Mouse (Mus musculus): ENCODE data around the gene Phlda2.

Gene Phlda2

GRCm38 (mm10) chr7:143464811-143465560, 38.0 kb downstream of the Phlda2 start:
- DNase-seq (ENCODE audit: extremely low spot score, low read depth, low spot score) = no peak

DNA sequence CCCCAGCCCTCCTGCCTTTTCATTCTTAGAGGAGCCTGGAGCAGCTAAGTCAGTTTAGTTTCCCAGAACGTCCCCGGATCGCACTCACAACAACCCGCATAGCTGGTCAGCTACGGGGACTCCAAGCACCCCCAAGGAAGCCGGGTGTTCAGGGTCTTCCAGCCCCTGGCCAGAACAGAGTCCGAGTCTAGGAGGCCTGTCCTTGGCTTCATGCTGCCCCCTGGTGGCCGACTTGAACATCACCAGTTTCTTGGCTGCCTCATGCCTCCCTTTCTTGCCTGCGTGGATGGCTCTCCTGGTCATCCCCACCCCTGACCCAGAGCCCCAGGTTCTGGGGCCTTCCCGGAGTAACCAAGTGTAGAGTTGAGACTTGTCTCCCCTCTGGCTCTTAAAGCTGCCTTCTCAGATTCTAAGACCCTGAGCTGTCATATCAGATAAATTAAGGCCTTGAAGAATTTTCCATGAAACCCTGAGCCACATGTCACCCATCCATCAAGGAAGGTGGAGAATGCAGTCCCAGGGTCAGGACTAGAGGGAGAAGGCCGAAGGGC, 39.0 kb downstream of the Phlda2 start:
- DNase-seq (ENCODE audit: extremely low spot score, low read depth, low spot score) = no peak

DNA sequence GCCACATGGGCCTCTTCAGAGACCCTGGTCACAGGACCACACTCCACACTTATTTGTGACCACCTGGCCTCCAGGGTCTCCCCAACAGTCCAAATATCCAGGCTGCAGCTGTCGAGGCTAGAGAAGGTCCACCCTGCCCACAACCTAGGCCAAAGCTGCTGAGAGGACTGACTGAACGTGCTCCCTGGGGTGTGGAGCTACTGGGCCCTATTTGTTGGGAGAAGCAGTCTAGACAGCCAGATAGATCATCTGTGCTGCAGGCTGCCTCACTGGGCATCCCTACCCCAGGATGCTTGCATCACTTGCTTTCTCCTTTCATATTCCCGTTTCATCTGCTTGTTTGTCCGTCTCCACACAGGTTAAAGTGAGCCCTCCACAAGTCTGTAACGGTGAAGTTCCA, 40.4 kb downstream of the Phlda2 start:
- no peak for DNase-seq (ENCODE audit: extremely low spot score, low read depth, low spot score)

DNA sequence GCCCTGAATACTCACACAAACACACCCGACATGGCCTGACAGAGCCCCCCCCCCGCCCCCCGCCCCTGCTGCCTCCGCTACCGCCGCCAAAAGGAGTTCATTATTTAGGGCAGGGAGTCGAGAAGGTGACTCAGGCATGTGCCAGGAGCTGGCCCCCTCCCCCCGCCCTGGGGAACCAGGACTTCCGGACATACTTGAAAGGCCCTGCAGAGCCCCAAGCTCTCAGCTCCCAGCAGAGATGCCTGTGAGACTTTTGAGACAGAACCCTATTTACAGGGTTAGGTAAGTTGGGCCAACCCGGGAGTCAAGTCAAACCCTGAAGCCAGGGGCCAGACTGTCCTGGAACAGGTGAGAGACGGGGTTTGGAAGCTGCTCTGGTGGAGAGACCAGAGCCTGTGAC, 41.0 kb downstream of the Phlda2 start:
- no peak for DNase-seq (ENCODE audit: extremely low spot score, low read depth, low spot score)

DNA sequence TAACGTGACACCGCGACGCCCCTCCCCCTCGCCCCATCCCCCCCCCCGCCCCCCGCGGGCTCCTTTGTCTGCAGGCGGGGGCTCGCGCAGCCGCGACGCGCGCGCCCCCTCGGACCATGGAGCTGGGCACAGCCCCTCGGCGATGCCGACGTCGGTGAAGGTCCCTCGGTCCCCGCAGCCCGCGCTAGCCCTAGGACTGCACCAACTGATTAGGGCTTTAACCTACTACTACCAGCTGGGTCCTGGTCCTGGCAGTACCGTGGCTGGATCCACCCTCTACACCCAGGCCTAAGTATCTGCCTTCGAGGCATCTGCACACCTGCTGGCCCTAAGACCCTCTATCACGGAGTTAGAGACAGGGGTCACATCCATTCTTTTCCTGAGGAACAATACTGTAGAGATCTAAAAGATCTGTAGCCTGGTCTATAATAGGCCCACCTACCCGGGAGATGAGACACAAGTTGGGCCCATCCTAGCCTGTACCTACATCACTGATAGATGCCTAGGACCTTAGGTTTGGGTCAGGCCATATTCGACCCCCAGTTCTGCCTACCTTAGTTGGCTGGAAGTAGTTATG, 41.6 kb downstream of the Phlda2 start:
- no peak for DNase-seq (ENCODE audit: extremely low spot score, low read depth, low spot score)

DNA sequence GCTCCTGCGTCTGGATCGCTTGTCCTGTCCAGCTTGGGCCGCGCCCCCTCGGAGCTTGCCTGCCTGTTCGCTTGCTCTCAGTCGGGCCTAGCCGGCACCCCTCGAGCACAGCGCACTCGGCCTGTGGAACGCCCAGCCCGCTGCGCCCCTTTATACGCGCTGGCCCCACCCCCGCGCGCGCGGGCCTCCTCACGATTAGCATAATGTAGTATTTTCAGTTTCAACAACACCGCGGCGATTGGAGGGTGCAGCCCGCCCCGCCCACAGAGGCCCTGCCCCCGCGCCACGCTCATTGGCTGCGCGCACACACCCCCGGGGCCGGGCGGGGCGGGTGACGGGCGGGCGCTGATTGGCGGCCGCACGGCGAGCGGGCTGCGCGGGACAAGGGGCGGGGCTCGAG, 42.1 kb downstream of the Phlda2 start, which contains the start of gene Cdkn1c:
Gene Cdkn1c, minus strand, starts transcription at position 177 of the 400 bp plus-strand sequence.
- DNase-seq (ENCODE audit: extremely low spot score, low read depth, low spot score) = no peak

DNA sequence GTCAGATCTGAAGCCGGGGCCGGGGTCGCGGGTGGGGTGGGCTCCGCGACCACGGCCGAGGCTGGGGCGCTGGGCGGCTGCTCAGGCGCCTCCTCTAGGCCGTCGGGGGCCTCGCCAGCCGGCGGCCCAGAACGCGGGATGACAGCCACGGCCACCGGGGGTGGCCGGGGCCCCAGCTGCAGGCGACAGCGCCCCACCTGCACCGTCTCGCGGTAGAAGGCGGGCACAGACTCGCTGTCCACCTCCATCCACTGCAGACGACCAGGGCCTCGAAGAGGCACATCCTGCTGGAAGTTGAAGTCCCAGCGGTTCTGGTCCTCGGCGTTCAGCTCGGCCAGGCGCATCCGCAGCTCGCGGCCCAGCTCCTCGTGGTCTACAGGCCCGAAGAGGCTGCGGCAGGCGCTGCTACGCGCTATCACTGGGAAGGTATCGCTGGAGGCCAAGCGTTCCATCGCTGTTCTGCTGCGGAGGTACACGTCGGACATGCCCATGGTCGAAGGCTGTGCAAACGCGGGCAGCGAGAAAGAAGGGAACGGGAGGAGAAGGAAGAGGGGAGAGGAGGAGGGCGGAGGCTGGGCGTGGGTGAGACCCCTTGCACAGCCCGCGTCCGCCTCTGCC, 42.6 kb downstream of the Phlda2 start:
- no peak for DNase-seq (ENCODE audit: extremely low spot score, low read depth, low spot score)

- no peak for DNase-seq (ENCODE audit: extremely low spot score, low read depth, low spot score)
These were observed 43.4 kb downstream of the Phlda2 start for GRCm38 (mm10) chr7:143459332-143460211.

GRCm38 (mm10) chr7:143458963-143459331, 44.0 kb downstream of the Phlda2 start:
- no peak for DNase-seq (ENCODE audit: extremely low spot score, low read depth, low spot score)

Data from hindlimb bud, embryonic 11.5 days (tissue).